Mouse (Mus musculus): ENCODE data around the gene Tdgf1.

Gene Tdgf1

GRCm38 (mm10) chr9:110945926-110946325 lies at the start of gene Tdgf1:
Gene Tdgf1 (minus strand): TSS chr9:110946158.
- in situ Hi-C loops (cut with MboI, MseI), result no loop called here

DNA sequence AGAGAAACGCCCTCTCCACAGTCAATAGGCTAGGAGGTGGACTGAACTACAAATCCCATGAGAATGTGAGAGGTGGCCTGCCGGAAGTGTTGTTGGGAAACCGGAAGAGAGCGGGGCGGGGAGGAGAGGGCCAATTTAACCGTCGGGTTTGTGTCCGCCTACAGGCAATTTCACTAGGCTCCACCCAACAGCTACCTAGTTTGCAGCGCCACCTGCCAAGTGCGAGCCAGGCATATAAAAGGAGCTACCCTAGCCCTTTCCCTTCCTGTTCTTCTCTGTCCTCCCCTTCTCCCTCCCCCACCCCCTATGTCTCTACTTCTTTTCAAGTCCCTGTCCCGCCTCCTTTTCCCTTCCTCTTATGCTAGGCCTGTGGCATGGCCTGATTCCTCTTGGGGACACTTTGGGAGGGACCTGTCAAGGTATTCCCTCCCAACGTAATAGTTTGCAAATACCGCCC lies 48.8 kb upstream of the Tdgf1 start:
- in situ Hi-C loops (cut with MboI, MseI), result no loop called here

GRCm38 (mm10) chr9:110993281-110993709 lies 47.3 kb upstream of the Tdgf1 start:
- in situ Hi-C loops (cut with MboI, MseI), result no loop called here

- in situ Hi-C loops (cut with MboI, MseI), result no loop called here
Observed at GRCm38 (mm10) chr9:110990204-110990603, 44.2 kb upstream of the Tdgf1 start, which contains the start of gene Rtp3. Gene Rtp3 (minus strand): TSS chr9:110990583.

- in situ Hi-C loops (cut with MboI, MseI), result no loop called here
Observed at GRCm38 (mm10) chr9:110989543-110989942, 43.6 kb upstream of the Tdgf1 start.

DNA sequence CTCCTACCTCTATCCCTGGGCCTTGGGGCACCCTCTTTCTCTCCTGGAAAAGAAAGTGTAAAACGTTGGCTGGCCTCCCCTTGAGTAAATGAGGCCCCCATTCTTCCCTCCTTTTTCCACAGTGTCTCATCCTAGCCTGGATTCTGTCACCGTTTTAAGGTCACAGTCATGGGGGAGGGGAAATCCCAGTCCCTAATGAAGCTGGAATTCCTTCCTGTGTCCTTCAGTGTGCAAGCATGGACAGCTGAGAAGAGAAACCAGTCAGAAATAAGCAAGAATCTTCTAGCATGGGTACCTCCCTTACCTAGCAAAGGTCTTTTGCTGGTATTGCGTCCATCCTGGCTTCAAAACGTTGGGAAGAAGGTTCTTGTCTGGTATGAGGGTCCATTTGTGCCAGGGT lies 43.2 kb upstream of the Tdgf1 start:
- in situ Hi-C loops (cut with MboI, MseI), result no loop called here

- in situ Hi-C loops (cut with MboI, MseI), result no loop called here
Observed at GRCm38 (mm10) chr9:110988078-110988477, 42.1 kb upstream of the Tdgf1 start.

DNA sequence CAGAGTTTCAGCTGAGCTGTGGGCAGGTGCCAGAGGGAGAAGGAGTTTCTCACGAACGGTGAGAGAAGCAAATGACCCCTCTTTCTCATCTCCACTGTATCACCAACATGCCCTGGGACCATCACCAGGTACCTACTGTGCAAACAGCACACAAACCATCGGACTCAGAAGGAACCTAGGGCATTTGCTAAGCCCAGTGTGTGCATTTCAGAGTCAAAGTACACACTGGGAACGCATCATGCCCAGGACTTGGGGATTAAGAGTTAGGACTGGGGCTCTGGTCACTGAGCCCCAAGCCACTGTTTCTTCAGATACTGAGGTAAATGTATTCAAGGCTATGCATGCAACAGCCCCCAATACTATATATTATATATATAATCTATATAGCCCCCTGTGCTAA lies 41.4 kb upstream of the Tdgf1 start:
- in situ Hi-C loops (cut with MboI, MseI), result no loop called here

GRCm38 (mm10) chr9:110985951-110986350 lies 40.0 kb upstream of the Tdgf1 start:
- in situ Hi-C loops (cut with MboI, MseI), result no loop called here

- in situ Hi-C loops (cut with MboI, MseI), result no loop called here
Observed at GRCm38 (mm10) chr9:110985541-110985940, 39.6 kb upstream of the Tdgf1 start.

GRCm38 (mm10) chr9:110984096-110984495 lies 38.1 kb upstream of the Tdgf1 start:
- in situ Hi-C loops (cut with MboI, MseI), result no loop called here

GRCm38 (mm10) chr9:110982351-110982750 lies 36.4 kb upstream of the Tdgf1 start:
- in situ Hi-C loops (cut with MboI, MseI), result no loop called here

GRCm38 (mm10) chr9:110979411-110979810 lies 33.5 kb upstream of the Tdgf1 start:
- in situ Hi-C loops (cut with MboI, MseI), result no loop called here

GRCm38 (mm10) chr9:110965910-110966231 lies 19.9 kb upstream of the Tdgf1 start:
- in situ Hi-C loops (cut with MboI, MseI), result no loop called here

DNA sequence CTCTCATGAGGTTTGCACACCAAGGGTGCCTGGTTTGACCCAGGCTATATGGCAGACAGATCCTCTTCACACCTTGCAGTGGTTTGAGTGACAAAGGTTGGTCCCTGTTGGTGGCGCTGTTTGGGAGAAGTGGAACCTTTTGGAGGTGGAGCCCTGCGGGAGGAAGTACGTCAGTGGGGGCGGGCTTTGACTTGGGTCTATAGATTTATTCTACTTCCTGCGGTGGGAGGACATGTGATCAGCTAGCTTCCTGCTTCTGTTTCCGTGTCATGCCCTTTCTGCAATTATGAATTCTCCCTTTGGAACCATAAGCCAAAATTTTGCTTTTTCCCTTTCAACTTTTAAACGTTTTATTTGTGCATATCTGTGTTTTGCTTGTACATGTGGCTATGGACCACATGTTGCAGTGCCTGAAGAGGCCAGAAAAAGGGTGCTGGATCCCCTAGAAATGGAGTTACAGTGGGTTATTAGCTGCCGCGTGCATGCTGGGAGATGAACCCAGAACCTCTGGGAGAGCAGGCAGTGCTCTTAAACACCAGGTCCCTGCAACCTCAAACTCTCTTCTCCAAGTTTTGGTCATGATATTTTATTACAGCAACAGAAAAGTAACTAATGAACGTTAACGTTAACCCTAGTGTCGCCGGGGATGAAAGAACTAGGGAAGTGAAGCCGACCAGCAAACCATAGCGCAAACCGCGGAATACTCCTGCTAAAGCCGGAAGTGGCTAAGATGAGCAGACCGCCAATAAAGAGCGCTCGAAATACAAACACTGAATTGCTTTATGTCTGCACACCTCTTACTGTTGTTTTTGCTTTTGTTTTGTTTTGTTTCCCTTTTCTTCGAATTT lies 19.3 kb upstream of the Tdgf1 start:
- in situ Hi-C loops (cut with MboI, MseI), result no loop called here

- in situ Hi-C loops (cut with MboI, MseI), result no loop called here
Observed at GRCm38 (mm10) chr9:110963566-110964115, 17.7 kb upstream of the Tdgf1 start.

GRCm38 (mm10) chr9:110961386-110961785 lies 15.4 kb upstream of the Tdgf1 start:
- in situ Hi-C loops (cut with MboI, MseI), result no loop called here

GRCm38 (mm10) chr9:110960230-110961149 lies 14.5 kb upstream of the Tdgf1 start:
- in situ Hi-C loops (cut with MboI, MseI), result no loop called here

DNA sequence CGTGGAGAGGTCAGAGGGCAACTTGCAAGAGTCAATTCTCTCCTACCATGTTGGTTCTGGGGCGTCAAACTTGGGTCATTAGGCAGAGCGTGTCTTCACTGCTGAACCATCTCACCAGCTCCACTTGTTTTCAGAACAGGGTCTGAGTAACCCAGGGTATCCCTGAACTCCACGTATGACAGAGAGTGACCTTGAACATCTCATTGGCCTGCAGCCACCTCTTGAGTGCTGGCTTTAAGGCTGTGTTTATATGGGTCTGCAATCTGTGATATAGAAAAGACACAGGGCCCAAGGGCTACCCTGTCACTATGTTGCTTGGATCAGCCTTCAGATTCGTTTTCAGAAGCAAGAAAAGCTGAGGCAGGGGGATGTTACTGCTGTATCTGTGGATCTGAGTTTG lies 13.7 kb upstream of the Tdgf1 start:
- in situ Hi-C loops (cut with MboI, MseI), result no loop called here

DNA sequence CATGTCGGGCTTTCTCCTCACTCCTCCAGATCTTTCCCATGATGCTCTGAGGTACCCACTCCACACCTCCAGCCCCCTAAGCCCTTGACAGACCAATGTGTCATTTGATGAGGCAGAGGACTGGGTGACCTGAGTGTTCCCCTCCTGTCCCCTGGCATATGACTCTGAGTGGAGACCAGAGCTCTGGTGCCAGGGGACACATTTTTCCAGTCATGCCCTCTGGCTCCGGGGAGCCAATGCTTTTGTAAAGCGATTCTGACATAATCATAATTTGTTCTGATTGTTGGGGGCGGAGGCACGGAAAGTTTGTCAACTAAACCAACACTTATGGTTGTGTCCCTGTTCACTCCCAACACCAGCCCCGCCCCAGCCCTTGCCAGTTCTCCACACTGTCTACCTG lies 10.0 kb upstream of the Tdgf1 start:
- in situ Hi-C loops (cut with MboI, MseI), result no loop called here

DNA sequence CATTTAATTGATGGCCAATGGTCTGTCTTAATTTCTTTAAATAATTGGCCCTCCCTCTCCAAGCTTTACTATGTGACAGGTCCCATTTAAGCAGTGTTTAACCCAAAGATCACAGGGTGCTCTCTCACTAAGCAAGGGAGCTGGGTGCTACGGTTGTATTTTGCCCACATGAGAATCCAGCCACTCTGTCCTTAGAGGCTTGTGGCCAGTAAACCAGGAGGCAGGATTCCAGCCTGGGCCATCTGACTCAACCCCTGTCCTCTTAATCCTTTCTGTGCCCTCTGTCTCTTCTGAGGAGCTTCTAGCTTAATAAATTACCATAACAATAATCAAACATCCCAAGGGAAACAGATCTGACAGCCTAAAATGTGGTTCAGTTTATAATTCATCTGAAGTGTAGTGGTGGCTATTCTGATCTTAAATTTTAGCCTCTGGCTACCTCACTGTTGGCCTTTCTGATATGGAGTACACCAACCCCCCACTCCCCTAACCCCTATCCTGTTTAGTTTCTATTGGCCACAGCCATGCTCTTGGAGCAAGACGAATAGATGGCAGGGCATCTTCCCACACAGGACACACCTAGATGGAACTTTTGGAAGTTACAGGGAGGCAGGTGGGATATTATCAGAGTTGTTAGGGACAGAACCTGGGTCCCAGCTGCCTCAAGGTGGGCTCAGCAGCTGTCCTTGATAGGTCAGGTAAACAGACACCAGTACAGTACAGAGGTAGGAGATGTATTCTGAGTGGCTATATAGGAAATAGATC lies 8.9 kb upstream of the Tdgf1 start:
- in situ Hi-C loops (cut with MboI, MseI), result no loop called here
